ENCODE assay signal across 22 mouse cellular contexts in the genomic region with DNA sequence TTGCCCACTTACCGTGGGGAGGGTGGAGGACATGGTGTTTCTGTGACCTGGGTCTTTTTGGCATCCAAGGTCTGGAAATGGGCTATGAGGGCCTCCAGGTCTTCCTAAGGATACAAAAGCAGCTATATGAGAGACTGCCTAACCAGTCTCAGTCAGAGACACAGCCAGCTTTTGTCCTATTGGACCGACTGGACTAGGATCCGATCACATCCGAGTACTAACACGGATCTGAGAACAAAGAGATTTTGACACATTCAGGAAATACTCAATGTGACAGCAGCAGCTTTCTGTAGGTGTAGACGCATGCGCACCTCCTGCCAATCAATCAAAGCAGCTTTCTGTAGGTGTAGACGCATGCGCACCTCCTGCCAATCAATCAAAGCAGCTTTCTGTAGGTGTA.
"Had no signal": no experiment of that assay in that cellular context is flagged by ENCODE, and none has a peak within 500 bp of the region (broad histone marks: within the 10 kb centered on the region; RNA-seq: fewer than 3 reads in every experiment).

No protein-coding gene starts in this region.

- H3K4me3 ChIP-seq: left cerebral cortex, adult 2 months; liver, embryonic 13.5 days; megakaryocyte, embryonic 14.5 days; midbrain, embryonic 10.5 days; midbrain, embryonic 13.5 days; neural tube, embryonic 12.5 days; neural tube, embryonic 15.5 days had no signal

- ATAC-seq: intestine, embryonic 16.5 days; lung, postnatal 0 days; midbrain, embryonic 13.5 days had no signal

- H3K9ac ChIP-seq: liver, embryonic 13.5 days; midbrain, embryonic 13.5 days; neural tube, embryonic 12.5 days; neural tube, embryonic 15.5 days had no signal

- H3K4me2 ChIP-seq: liver, embryonic 13.5 days; midbrain, embryonic 13.5 days; neural tube, embryonic 12.5 days; neural tube, embryonic 15.5 days had no signal

- H3K9me3 ChIP-seq: liver, embryonic 13.5 days; megakaryocyte, embryonic 14.5 days; midbrain, embryonic 10.5 days; midbrain, embryonic 13.5 days; neural tube, embryonic 12.5 days; neural tube, embryonic 15.5 days had no signal

- DNase-seq: kidney, adult 18-20 months; kidney, adult 9 months; kidney, postnatal 14 days; kidney, postnatal 4 days; layer of hippocampus, postnatal 36 days; liver, embryonic 13.5 days; lung, adult 2 months; lung, postnatal 36 days; right cerebral cortex, adult 18-20 months; right cerebral cortex, postnatal 14 days; right cerebral cortex, postnatal 4 days; thymus, adult 2 months; thymus, postnatal 14 days had no signal

- H3K4me1 ChIP-seq: liver, embryonic 13.5 days; midbrain, embryonic 10.5 days; midbrain, embryonic 13.5 days; neural tube, embryonic 12.5 days; neural tube, embryonic 15.5 days had no signal

- H3K27me3 ChIP-seq: liver, embryonic 13.5 days; megakaryocyte, embryonic 14.5 days; midbrain, embryonic 13.5 days; neural tube, embryonic 12.5 days; neural tube, embryonic 15.5 days had no signal

- H3K27ac ChIP-seq: left cerebral cortex, adult 2 months; liver, embryonic 13.5 days; midbrain, embryonic 10.5 days; midbrain, embryonic 13.5 days; neural tube, embryonic 12.5 days; neural tube, embryonic 15.5 days; stomach, postnatal 0 days had no signal
